Mouse (Mus musculus) myocyte (in vitro differentiated cells): ENCODE results near the gene C8b. TPM values are rescaled to one million over a fixed set of nuclear protein-coding genes. Genes with fewer than 3 reads are reported as not detected.

Experiments
- H3K27me3 ChIP-seq: one replicate; pipeline ENCODE4 v1.6.1; 2011; ENCODE audit not compliant: control insufficient read depth, insufficient read depth, insufficient read length
- H3K36me3 ChIP-seq: one replicate; pipeline ENCODE4 v1.6.1; 2011; ENCODE audit not compliant: control insufficient read depth, insufficient read depth
- H3K4me2 ChIP-seq: one replicate; pipeline ENCODE4 v1.6.1; 2011; ENCODE audit warnings: low read depth, control low read depth
- H3K4me3 ChIP-seq: one replicate; pipeline ENCODE4 v1.5.1; 2011; ENCODE audit warnings: mild to moderate bottlenecking, control low read depth, moderate library complexity
- H3K79me2 ChIP-seq: one replicate; pipeline ENCODE4 v1.6.1; 2011; ENCODE audit not compliant: control insufficient read depth, insufficient read depth
- H3ac ChIP-seq: one replicate; pipeline ENCODE4 v1.6.1; 2011; ENCODE audit not compliant: control insufficient read depth, insufficient read length
- CEBPB ChIP-seq: IDR thresholded peaks from 2 replicates; pipeline ENCODE4 v1.6.1; 2011; ENCODE audit warnings: mild to moderate bottlenecking, moderate library complexity; ENCODE audit not compliant: poor library complexity, insufficient read depth, severe bottlenecking
- E2F4 ChIP-seq: IDR thresholded peaks from one replicate; pipeline ENCODE4 v1.6.1; 2011; ENCODE audit warnings: mild to moderate bottlenecking, control low read depth, moderate library complexity; ENCODE audit not compliant: insufficient read depth
- MAX ChIP-seq: IDR thresholded peaks from one replicate; pipeline ENCODE4 v1.6.1; 2011; ENCODE audit warnings: low read depth, mild to moderate bottlenecking, control low read depth
- MYOD1 ChIP-seq, 3 experiments: IDR thresholded peaks; one replicate each; pipeline ENCODE4 v1.6.1; 2011; ENCODE audit warnings: control low read depth in 2 of 3, low read depth in 2 of 3, mild to moderate bottlenecking in 2 of 3, moderate library complexity in 1 of 3; ENCODE audit not compliant: insufficient read length in 2 of 3, control insufficient read depth in 1 of 3
- MYOG ChIP-seq, 3 experiments: IDR thresholded peaks; one replicate each; pipeline ENCODE4 v1.6.1; 2011; ENCODE audit warnings: control low read depth in 2 of 3, low read depth in 2 of 3, mild to moderate bottlenecking in 2 of 3; ENCODE audit not compliant: insufficient read length in 2 of 3, control insufficient read depth in 1 of 3, insufficient read depth in 1 of 3
- POLR2A ChIP-seq: IDR thresholded peaks from one replicate; pipeline ENCODE4 v1.6.1; 2011; ENCODE audit warnings: low read depth, mild to moderate bottlenecking, control low read depth, moderate library complexity; ENCODE audit not compliant: insufficient read length
- POLR2AphosphoS2 ChIP-seq: IDR thresholded peaks from one replicate; pipeline ENCODE4 v1.6.1; 2011; ENCODE audit warnings: low read depth, control low read depth; ENCODE audit not compliant: insufficient read length
- REST ChIP-seq: IDR thresholded peaks from one replicate; pipeline ENCODE4 v1.6.1; 2011; ENCODE audit warnings: mild to moderate bottlenecking, control low read depth, moderate library complexity; ENCODE audit not compliant: insufficient read depth, insufficient read length
- SRF ChIP-seq: IDR thresholded peaks from one replicate; pipeline ENCODE4 v1.6.1; 2011; ENCODE audit warnings: low read depth; ENCODE audit not compliant: control insufficient read depth, insufficient read length
- TCF12 ChIP-seq: IDR thresholded peaks from one replicate; pipeline ENCODE4 v1.6.1; 2011; ENCODE audit warnings: mild to moderate bottlenecking, control low read depth; ENCODE audit not compliant: poor library complexity, insufficient read depth, severe bottlenecking
- TCF3 ChIP-seq: IDR thresholded peaks from one replicate; pipeline ENCODE4 v1.6.1; 2011; ENCODE audit warnings: low read depth, control low read depth; ENCODE audit not compliant: insufficient read length
- USF1 ChIP-seq: IDR thresholded peaks from one replicate; pipeline ENCODE4 v1.6.1; 2011; ENCODE audit warnings: low read depth, mild to moderate bottlenecking, control low read depth, moderate library complexity
- polyA plus RNA-seq: library from polyadenylated mRNA; unstranded; fragments of >200 nt; fragmentation: generic; extraction: Trizol; gene quantifications from one replicate; pipeline ENCODE4 v1.2.1, GENCODE M21; 2012; ENCODE audit warnings: missing spikeins

Gene C8b
- polyA plus RNA-seq, 1 experiment, result not detected

DNA sequence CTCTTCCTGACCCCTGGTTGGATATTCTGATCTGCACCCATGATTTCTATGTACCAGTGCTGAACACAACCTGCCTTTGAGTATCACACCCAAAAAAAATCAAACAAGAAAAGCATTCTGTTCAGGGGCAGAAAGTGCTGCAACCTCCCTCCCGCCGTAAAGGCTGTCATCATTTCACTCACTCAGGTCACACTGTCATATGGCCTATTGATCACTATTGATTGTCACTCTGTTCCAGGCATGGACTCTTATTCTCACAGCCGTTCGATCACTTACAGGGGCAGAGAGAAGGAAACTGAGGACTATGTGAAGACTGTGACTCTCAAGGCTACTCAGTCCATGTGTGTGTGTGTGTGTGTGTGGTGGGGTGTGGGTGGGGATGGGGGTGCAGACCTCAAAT is 2.1 kb downstream of the C8b start:
- no peak for TF ChIP-seq MAX
- TF ChIP-seq MYOG (IDR thresholded peaks at IDR 0.05; ENCODE audit: control insufficient read depth in 1 of 3, insufficient read depth in 1 of 3, insufficient read length in 2 of 3, low read depth in 2 of 3), result no peak
- no peak for TF ChIP-seq CEBPB
- TF ChIP-seq POLR2AphosphoS2, result no peak
- no peak for TF ChIP-seq E2F4
- no peak for TF ChIP-seq POLR2A
- TF ChIP-seq SRF, result no peak
- no peak for TF ChIP-seq TCF3
- TF ChIP-seq REST, result no peak
- TF ChIP-seq USF1, result no peak
- Histone ChIP-seq H3K36me3 (no peaks in the 10 kb centered on the region), H3K79me2 (no peaks in the 10 kb centered on the region), H3K4me3 (no peak overlapping the region), H3K4me2 (no peak overlapping the region), H3K27me3 (no peaks in the 10 kb centered on the region), H3ac (no peak overlapping the region)

DNA sequence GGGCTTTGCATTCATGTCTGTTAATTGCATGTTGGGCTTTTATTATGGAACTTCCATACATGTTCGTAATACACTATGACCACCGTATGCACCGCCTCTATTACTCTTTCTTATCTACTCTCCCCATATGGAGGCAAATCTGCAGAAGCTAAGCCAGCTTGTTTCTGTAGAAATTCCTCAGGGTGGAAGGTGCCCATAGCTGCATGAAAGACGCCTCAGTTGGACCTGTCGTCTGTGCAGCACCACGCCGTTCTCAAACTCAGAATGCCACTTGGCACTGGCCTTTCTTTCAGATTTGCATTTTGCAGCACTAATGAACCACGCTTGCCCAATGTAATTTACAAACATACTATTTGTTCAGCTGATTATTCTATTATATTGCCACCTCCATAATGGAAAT is 3.5 kb downstream of the C8b start:
- H3K36me3 ChIP-seq, result no peaks in the 10 kb centered on the region
- no peaks in the 10 kb centered on the region for H3K79me2 ChIP-seq
- no peak overlapping the region for H3ac ChIP-seq
- TF ChIP-seq CEBPB (no peak), TCF12 (no peak), MYOG (IDR thresholded peaks at IDR 0.05; ENCODE audit: control insufficient read depth in 1 of 3, insufficient read depth in 1 of 3, insufficient read length in 2 of 3, low read depth in 2 of 3) (no peak), POLR2A (no peak), TCF3 (no peak)
- H3K4me2 ChIP-seq, result no peak overlapping the region
- no peaks in the 10 kb centered on the region for H3K27me3 ChIP-seq
- no peak overlapping the region for H3K4me3 ChIP-seq

DNA sequence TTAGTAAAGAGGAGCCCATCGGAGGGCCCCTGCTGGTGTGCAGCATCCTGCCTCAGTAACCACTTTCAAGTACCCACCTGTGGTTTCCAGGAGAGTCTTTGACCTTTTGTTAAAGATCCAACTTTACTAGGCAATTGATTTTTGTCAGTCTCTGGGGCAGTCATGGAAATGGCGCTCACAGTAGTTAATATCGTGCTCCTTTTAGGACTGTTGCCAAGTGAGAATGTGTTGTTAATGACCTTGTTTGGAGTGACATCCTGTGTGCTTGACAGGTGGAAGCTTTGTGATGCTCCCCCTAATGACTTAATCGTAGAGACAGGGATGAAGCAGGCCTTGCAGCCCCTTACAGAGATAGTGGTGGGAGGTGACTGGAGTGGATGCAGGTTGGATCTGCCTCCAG is 4.2 kb downstream of the C8b start:
- Histone ChIP-seq H3K4me3 (no peak overlapping the region), H3K27me3 (no peaks in the 10 kb centered on the region), H3K79me2 (no peaks in the 10 kb centered on the region), H3K36me3 (no peaks in the 10 kb centered on the region), H3ac (no peak overlapping the region), H3K4me2 (no peak overlapping the region)
- TF ChIP-seq TCF3 (no peak), CEBPB (no peak), SRF (no peak), USF1 (no peak), POLR2AphosphoS2 (no peak), E2F4 (no peak), REST (no peak), MAX (no peak), MYOG (IDR thresholded peaks at IDR 0.05; ENCODE audit: control insufficient read depth in 1 of 3, insufficient read depth in 1 of 3, insufficient read length in 2 of 3, low read depth in 2 of 3) (no peak), TCF12 (no peak), POLR2A (no peak), MYOD1 (IDR thresholded peaks at IDR 0.05; ENCODE audit: control insufficient read depth in 1 of 3, insufficient read length in 2 of 3, low read depth in 2 of 3) (no peak)

DNA sequence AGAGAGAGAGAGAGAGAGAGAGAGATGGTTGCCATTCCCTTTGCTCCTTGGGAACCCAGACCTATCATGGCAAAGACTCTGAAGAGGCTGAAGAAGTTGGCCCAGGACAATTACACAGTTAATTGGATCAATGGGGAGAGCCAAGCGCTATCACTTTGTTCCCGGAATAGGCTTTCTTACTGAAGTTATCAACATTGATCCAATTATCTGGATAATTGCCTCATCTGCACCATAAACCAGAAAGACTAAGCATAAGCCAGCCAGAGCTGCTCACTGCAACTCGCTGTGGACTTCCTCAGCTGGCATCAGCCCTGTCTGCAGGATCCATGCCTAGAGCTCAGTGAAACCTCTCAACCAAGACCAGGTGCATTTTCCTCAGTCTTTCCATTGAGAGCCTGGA is 9.5 kb downstream of the C8b start:
- Histone ChIP-seq H3K4me2 (no peak overlapping the region), H3K4me3 (no peak overlapping the region), H3ac (no peak overlapping the region), H3K27me3 (no peaks in the 10 kb centered on the region), H3K36me3 (no peaks in the 10 kb centered on the region), H3K79me2 (no peaks in the 10 kb centered on the region)
- TF ChIP-seq TCF12 (no peak), CEBPB (no peak), TCF3 (no peak), USF1 (no peak), MYOG (IDR thresholded peaks at IDR 0.05; ENCODE audit: control insufficient read depth in 1 of 3, insufficient read depth in 1 of 3, insufficient read length in 2 of 3, low read depth in 2 of 3) (no peak), E2F4 (no peak), REST (no peak), POLR2A (no peak), POLR2AphosphoS2 (no peak), MAX (no peak), MYOD1 (IDR thresholded peaks at IDR 0.05; ENCODE audit: control insufficient read depth in 1 of 3, insufficient read length in 2 of 3, low read depth in 2 of 3) (no peak), SRF (no peak)

DNA sequence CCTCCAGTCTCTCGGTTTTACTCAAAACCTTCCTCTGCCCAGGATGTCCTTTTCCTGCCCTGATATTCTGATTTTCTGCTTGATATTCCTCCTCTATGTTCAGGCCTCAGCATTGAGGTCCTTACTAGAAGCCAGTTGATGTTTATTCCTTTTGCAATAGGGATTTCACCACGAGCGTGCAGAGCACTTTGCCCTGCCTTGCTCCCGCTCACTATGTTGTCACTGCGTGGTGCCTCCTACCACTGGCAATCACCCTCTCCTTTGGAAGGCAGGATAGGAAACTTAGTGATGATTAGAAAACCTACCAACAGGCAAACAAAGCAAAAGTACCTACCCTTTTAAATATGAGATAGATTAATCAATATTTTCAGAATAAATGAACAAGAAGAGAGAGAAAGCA is 13.3 kb downstream of the C8b start:
- H3ac ChIP-seq, result no peak overlapping the region
- H3K4me3 ChIP-seq, result no peak overlapping the region
- no peaks in the 10 kb centered on the region for H3K36me3 ChIP-seq
- no peak overlapping the region for H3K4me2 ChIP-seq
- TF ChIP-seq TCF3, result no peak
- TF ChIP-seq POLR2AphosphoS2, result no peak
- TF ChIP-seq MYOG (IDR thresholded peaks at IDR 0.05; ENCODE audit: control insufficient read depth in 1 of 3, insufficient read depth in 1 of 3, insufficient read length in 2 of 3, low read depth in 2 of 3), result no peak
- no peak for TF ChIP-seq CEBPB
- TF ChIP-seq USF1, result no peak
- no peaks in the 10 kb centered on the region for H3K79me2 ChIP-seq
- no peaks in the 10 kb centered on the region for H3K27me3 ChIP-seq
